Mouse (Mus musculus) testis, adult 2 months (tissue): ENCODE results near the gene Elovl3.

Experiments
- CTCF ChIP-seq: fragments of 200-500 bp; IDR thresholded peaks from 2 replicates; pipeline ENCODE4 v1.5.1; 2012; ENCODE audit warnings: low read depth, mild to moderate bottlenecking, inconsistent platforms, low read length, moderate library complexity; ENCODE audit not compliant: control insufficient read depth, insufficient read depth, insufficient replicate concordance
- POLR2A ChIP-seq: fragments of 200-500 bp; IDR thresholded peaks from 2 replicates; pipeline ENCODE4 v1.6.1; 2012; ENCODE audit warnings: low read depth, mild to moderate bottlenecking, inconsistent platforms, low read length, moderate library complexity; ENCODE audit not compliant: control insufficient read depth

DNA sequence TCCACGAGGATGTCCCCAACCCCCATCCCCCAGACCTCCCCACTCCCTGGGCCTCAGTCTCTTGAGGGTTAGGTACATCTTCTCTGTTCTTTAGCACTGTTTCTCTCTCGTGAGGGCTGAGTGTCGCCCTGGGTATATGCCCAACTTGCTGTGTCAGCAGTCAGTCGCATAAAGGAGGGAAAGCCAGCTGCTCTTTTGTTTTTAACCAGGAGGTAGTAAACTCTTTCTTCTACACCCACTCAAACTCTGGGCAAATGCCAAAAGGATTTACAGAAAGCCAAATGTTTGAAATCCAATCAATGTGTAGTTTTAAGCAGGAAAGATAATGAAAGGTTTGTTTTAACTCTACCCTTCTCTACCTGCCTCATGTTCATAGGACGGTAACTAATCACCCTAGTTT lies 45.3 kb downstream of the Elovl3 start:
- TF ChIP-seq CTCF (no peak), POLR2A (no peak)
